Mouse (Mus musculus): ENCODE data around the gene Pip4k2c. TPM values are rescaled to one million over a fixed set of nuclear protein-coding genes. Genes with fewer than 3 reads are reported as not detected.

The Pip4k2c gene
- polyA plus RNA-seq, 1 experiment: 9.5 TPM

DNA sequence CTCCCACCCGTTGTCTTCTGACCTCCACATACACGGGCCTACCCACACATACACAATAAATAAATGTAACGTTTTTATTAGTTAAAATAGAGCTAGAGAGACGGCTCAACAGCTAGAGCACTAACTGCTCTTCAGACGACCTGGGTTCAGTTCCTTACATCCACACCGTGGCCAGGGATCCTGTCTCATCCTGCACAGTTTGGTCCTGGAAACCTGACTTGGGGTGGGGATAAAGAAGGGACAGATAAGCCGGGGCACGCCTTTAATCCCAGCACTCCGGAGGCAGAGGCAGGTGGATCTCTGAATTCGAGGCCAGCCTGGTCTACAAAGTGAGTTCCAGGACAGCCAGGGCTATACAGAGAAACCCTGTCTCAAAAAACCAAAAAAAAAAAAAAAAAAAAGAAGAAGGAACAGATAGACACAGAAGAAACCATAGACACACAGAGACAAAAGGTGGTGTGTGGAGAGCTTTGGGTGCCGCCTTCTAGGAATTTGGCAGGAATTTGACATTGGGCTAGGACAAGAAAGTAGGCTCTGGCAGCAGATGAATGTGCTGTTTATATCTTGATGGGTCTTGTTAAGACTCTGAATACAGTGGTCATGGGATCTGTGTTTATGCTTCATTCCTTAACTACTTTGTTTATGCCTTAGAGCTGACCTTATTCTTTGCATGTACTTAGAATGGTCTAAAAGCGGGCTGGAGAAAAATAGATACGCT lies 2.5 kb upstream of the Pip4k2c start:
- Histone ChIP-seq H3K27me3 (ENCODE audit: control insufficient read depth) (no peaks in the 10 kb centered on the region), H3K4me1 (ENCODE audit: control insufficient read depth) (peaks cover 69% of the 10 kb centered on the region), H3K4me3 (replicated peaks) (no peak overlapping the region), H3K9me3 (ENCODE audit: control insufficient read depth, low read length) (no peaks in the 10 kb centered on the region), H3K36me3 (ENCODE audit: control insufficient read depth) (peaks cover 18% of the 10 kb centered on the region)
- TF ChIP-seq TAL1 (IDR thresholded peaks at IDR 0.05; ENCODE audit: low read length): no peak
- no peak for TF ChIP-seq GATA1 (IDR thresholded peaks at IDR 0.05; ENCODE audit: low read length)

DNA sequence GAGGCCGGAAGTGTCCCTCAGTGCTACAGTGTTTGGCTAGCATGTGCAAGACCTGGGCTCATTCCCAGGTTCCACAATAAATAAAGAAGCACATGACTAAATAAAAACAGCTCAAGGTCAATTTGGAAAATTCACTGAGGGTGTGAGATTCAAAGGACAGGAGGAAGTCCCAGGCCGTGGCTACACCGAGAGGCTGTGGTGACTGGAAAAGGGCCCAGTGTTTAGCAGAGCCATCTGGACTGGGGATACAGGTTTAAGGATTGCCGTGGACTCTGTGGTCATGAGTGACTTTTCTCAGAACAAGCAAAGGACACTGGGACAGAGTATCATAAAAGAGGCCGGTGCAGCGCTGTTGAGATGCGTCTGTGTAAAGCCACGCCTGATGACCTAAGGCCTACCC lies 1.9 kb upstream of the Pip4k2c start:
- TF ChIP-seq TAL1 (IDR thresholded peaks at IDR 0.05; ENCODE audit: low read length) (no peak), GATA1 (IDR thresholded peaks at IDR 0.05; ENCODE audit: low read length) (no peak)
- H3K9me3 ChIP-seq (ENCODE audit: control insufficient read depth, low read length): no peaks in the 10 kb centered on the region
- no peaks in the 10 kb centered on the region for H3K27me3 ChIP-seq (ENCODE audit: control insufficient read depth)
- no peak overlapping the region for H3K4me3 ChIP-seq (replicated peaks)
- H3K36me3 ChIP-seq (ENCODE audit: control insufficient read depth): peaks cover 24% of the 10 kb centered on the region
- H3K4me1 ChIP-seq (ENCODE audit: control insufficient read depth): peaks cover 75% of the 10 kb centered on the region

GRCm38 (mm10) chr10:127210961-127211405 lies 402 bp downstream of the Pip4k2c start:
- Histone ChIP-seq H3K4me3 (replicated peaks) (peak overlapping the region; percentile 89), H3K36me3 (ENCODE audit: control insufficient read depth) (peaks cover 47% of the 10 kb centered on the region), H3K4me1 (ENCODE audit: control insufficient read depth) (peaks cover 85% of the 10 kb centered on the region), H3K27me3 (ENCODE audit: control insufficient read depth) (no peaks in the 10 kb centered on the region), H3K9me3 (ENCODE audit: control insufficient read depth, low read length) (no peaks in the 10 kb centered on the region)
- no peak for TF ChIP-seq GATA1 (IDR thresholded peaks at IDR 0.05; ENCODE audit: low read length)
- TF ChIP-seq TAL1 (IDR thresholded peaks at IDR 0.05; ENCODE audit: low read length): no peak

DNA sequence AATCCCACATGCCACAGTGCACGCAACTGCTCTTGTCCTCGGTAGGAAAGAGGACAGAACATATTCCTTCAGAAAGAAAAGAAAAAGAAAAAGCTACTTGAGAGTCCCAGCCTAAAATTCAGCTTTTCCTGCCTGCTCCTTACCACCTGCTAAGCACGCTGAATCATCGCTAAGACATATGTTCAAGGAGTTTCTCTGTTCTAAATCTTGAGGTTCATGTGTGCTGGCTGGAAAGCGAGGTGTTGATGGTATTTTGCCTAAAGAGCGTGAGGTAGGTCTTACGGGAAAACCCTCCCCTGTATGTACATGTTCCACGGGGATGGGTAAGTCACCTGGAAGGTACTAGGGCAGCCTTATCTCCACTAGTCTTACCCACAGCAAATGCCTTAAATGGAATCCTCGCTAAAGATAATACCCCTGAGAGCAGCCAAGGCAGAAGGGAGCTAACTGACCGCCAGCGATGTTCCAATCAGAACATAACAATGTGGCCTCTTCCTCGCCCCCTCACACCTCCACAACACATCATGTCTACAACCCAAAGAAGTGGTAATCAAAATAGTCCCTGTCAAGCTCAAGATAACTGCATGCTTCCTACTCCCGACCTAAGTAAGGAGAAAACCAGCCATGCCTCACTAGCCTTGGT lies 1.3 kb downstream of the Pip4k2c start:
- peak overlapping the region; percentile 89 for H3K4me3 ChIP-seq (replicated peaks)
- H3K36me3 ChIP-seq (ENCODE audit: control insufficient read depth): peaks cover 56% of the 10 kb centered on the region
- peak; percentile 21; the same call in 1 of the 2 replicates for TF ChIP-seq GATA1 (IDR thresholded peaks at IDR 0.05; ENCODE audit: low read length)
- TF ChIP-seq TAL1 (IDR thresholded peaks at IDR 0.05; ENCODE audit: low read length): no peak
- H3K4me1 ChIP-seq (ENCODE audit: control insufficient read depth): peaks cover 88% of the 10 kb centered on the region
- no peaks in the 10 kb centered on the region for H3K9me3 ChIP-seq (ENCODE audit: control insufficient read depth, low read length)
- H3K27me3 ChIP-seq (ENCODE audit: control insufficient read depth): no peaks in the 10 kb centered on the region

DNA sequence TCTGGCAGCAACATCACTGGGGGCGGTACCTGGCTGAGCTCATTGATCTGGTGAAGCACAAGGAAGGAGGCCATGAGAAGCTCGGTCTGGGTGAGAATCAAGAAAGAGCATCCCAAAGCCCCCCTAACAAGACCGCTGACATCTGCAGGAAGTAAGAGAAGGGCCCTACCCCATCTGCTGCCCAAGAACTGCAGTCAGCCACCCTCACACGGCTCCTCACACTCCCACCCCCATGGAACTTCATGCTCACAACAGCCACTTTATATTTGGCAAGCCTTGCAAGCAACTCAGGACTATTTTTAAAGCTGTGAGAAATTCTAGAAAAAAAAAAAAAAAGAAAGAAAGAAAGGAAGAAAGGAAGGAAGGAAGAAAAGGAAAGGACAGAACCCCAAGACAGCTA lies 2.5 kb downstream of the Pip4k2c start:
- H3K4me3 ChIP-seq (replicated peaks): peak overlapping the region; percentile 89
- H3K27me3 ChIP-seq (ENCODE audit: control insufficient read depth): no peaks in the 10 kb centered on the region
- TF ChIP-seq TAL1 (IDR thresholded peaks at IDR 0.05; ENCODE audit: low read length): no peak
- TF ChIP-seq GATA1 (IDR thresholded peaks at IDR 0.05; ENCODE audit: low read length): no peak
- peaks cover 89% of the 10 kb centered on the region for H3K4me1 ChIP-seq (ENCODE audit: control insufficient read depth)
- H3K9me3 ChIP-seq (ENCODE audit: control insufficient read depth, low read length): no peaks in the 10 kb centered on the region
- peaks cover 67% of the 10 kb centered on the region for H3K36me3 ChIP-seq (ENCODE audit: control insufficient read depth)

GRCm38 (mm10) chr10:127205373-127205772 lies 6.0 kb downstream of the Pip4k2c start:
- H3K4me3 ChIP-seq (replicated peaks): peak overlapping the region; percentile 61
- H3K36me3 ChIP-seq (ENCODE audit: control insufficient read depth): peaks cover 100% of the 10 kb centered on the region
- no peaks in the 10 kb centered on the region for H3K27me3 ChIP-seq (ENCODE audit: control insufficient read depth)
- no peaks in the 10 kb centered on the region for H3K9me3 ChIP-seq (ENCODE audit: control insufficient read depth, low read length)
- TF ChIP-seq GATA1 (IDR thresholded peaks at IDR 0.05; ENCODE audit: low read length) (peak; percentile 75), TAL1 (IDR thresholded peaks at IDR 0.05; ENCODE audit: low read length) (peak; percentile 88)
- H3K4me1 ChIP-seq (ENCODE audit: control insufficient read depth): peaks cover 97% of the 10 kb centered on the region

DNA sequence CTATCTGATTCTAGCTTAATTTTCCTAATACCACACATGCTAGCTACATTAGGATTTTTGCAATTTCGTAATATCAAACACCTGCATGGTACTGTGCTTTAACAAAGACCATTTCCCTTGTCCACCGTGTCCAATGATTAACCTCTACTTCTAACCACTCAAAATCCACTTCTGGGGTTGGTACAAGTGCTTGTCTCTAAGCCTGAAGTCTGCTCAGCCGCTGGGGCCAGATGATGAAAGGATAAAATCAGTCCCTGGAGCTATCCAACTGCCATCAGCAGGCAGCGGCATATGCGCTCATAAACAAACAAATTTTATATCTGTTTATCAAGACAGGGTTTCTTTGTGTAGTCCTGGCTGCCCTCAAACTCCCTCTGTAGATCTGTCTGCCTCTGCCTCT lies 6.8 kb downstream of the Pip4k2c start:
- Histone ChIP-seq H3K4me3 (replicated peaks) (peak overlapping the region; percentile 61), H3K9me3 (ENCODE audit: control insufficient read depth, low read length) (no peaks in the 10 kb centered on the region), H3K27me3 (ENCODE audit: control insufficient read depth) (no peaks in the 10 kb centered on the region), H3K36me3 (ENCODE audit: control insufficient read depth) (peaks cover 100% of the 10 kb centered on the region), H3K4me1 (ENCODE audit: control insufficient read depth) (peaks cover 96% of the 10 kb centered on the region)
- no peak for TF ChIP-seq TAL1 (IDR thresholded peaks at IDR 0.05; ENCODE audit: low read length)
- TF ChIP-seq GATA1 (IDR thresholded peaks at IDR 0.05; ENCODE audit: low read length): no peak

GRCm38 (mm10) chr10:127203106-127203505 lies 8.3 kb downstream of the Pip4k2c start:
- Histone ChIP-seq H3K9me3 (ENCODE audit: control insufficient read depth, low read length) (no peaks in the 10 kb centered on the region), H3K4me3 (replicated peaks) (peak overlapping the region; percentile 61), H3K36me3 (ENCODE audit: control insufficient read depth) (peaks cover 100% of the 10 kb centered on the region), H3K27me3 (ENCODE audit: control insufficient read depth) (no peaks in the 10 kb centered on the region), H3K4me1 (ENCODE audit: control insufficient read depth) (peaks cover 94% of the 10 kb centered on the region)
- TF ChIP-seq GATA1 (IDR thresholded peaks at IDR 0.05; ENCODE audit: low read length) (peak; percentile 47), TAL1 (IDR thresholded peaks at IDR 0.05; ENCODE audit: low read length) (peak; percentile 73)

DNA sequence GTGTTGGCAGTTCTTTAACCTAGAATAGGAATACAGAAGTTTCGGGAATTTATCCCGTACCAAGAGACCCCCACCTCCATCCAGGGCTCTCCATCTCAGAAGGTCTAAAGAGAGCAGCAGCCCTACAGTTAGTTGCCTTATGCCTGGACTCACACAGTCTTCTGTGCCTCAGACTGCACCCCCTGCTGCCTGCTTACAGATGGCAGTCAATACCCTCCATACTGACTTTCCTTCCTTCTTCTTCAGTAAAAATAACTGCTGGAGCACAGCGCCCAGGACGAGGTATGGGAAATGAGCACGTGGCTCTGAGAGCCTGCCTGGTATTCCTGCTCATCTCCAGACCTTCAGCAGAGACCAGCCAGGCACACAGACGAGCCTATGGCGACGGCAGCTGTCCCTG lies 11.1 kb downstream of the Pip4k2c start:
- Histone ChIP-seq H3K4me3 (replicated peaks) (no peak overlapping the region), H3K9me3 (ENCODE audit: control insufficient read depth, low read length) (no peaks in the 10 kb centered on the region), H3K27me3 (ENCODE audit: control insufficient read depth) (no peaks in the 10 kb centered on the region), H3K36me3 (ENCODE audit: control insufficient read depth) (peaks cover 90% of the 10 kb centered on the region), H3K4me1 (ENCODE audit: control insufficient read depth) (peaks cover 91% of the 10 kb centered on the region)
- TF ChIP-seq TAL1 (IDR thresholded peaks at IDR 0.05; ENCODE audit: low read length) (no peak), GATA1 (IDR thresholded peaks at IDR 0.05; ENCODE audit: low read length) (no peak)
